Mouse (Mus musculus) hindbrain, embryonic 11.5 days (tissue): ENCODE results near the gene Znrd1. TPM values are rescaled to one million over a fixed set of nuclear protein-coding genes. Genes with fewer than 3 reads are reported as not detected.

Source experiments
- ATAC-seq: fragments of 200-750 bp; cut with Nextera tagmentation; 2 replicates; pipeline ENCODE4 v1.8.0; 2017; ENCODE audit warnings: mild to moderate bottlenecking, moderate TSS enrichment, moderate library complexity; ENCODE audit not compliant: low FRiP score
- DNase-seq: peaks from one replicate; pipeline ENCODE4 v3.0.0-alpha.2; 2015; ENCODE audit warnings: low spot score
- H3K27ac ChIP-seq: fragments of 300-500 bp; sonication (generic); 2 replicates; pipeline ENCODE4 v1.5.1; 2014; ENCODE audit warnings: mild to moderate bottlenecking, low read depth, low read length
- H3K27me3 ChIP-seq: fragments of 300-500 bp; sonication (generic); 2 replicates; pipeline ENCODE4 v1.6.1; 2014; ENCODE audit warnings: mild to moderate bottlenecking, low read length, moderate library complexity, mixed read lengths; ENCODE audit not compliant: control insufficient read depth, insufficient read depth
- H3K36me3 ChIP-seq: fragments of 300-500 bp; sonication (generic); 2 replicates; pipeline ENCODE4 v1.6.1; 2014; ENCODE audit warnings: mild to moderate bottlenecking, low read length, moderate library complexity, mixed read lengths; ENCODE audit not compliant: control insufficient read depth, insufficient read depth
- H3K4me1 ChIP-seq: fragments of 300-500 bp; sonication (generic); replicated peaks from 2 replicates; pipeline ENCODE4 v1.6.1; 2014; ENCODE audit warnings: low read length, mixed read lengths; ENCODE audit not compliant: control insufficient read depth, insufficient read depth
- H3K4me2 ChIP-seq: fragments of 300-500 bp; sonication (generic); replicated peaks from 2 replicates; pipeline ENCODE4 v1.6.1; 2014; ENCODE audit warnings: mild to moderate bottlenecking, low read depth, low read length
- H3K4me3 ChIP-seq: fragments of 300-500 bp; sonication (generic); 2 replicates; pipeline ENCODE4 v1.5.1; 2014; ENCODE audit warnings: low read depth, low read length
- H3K9ac ChIP-seq: fragments of 300-500 bp; sonication (generic); 2 replicates; pipeline ENCODE4 v1.6.1; 2014; ENCODE audit warnings: low read depth, low read length
- H3K9me3 ChIP-seq: fragments of 300-500 bp; sonication (generic); 2 replicates; pipeline ENCODE4 v1.6.1; 2016; ENCODE audit warnings: low read length; ENCODE audit not compliant: control insufficient read depth
- WGBS: fragments of 180-500 bp; shearing (Covaris S2); extraction: QIAGEN DNeasy Blood & Tissue Kit; methylation state at CpG from one replicate; pipeline ENCODE4 v1.1.7; 2014; 5-methylcytosine and 5-hydroxymethylcytosine counted together
- polyA plus RNA-seq: library from polyadenylated mRNA; unstranded; fragments of >200 nt; fragmentation: Nextera tagmentation; extraction: Ambion mirVana; gene quantifications from 2 replicates; pipeline ENCODE4 v1.2.1, GENCODE M21; 2014

Gene Znrd1
- polyA plus RNA-seq, 1 experiment from 2014 or later, result 86.9 TPM

GRCm38 (mm10) chr17:36973271-36973787, 15.0 kb upstream of the Znrd1 start:
- 76% methylated on average over 8 of the region's 8 CpGs for WGBS
- no peaks in the 10 kb centered on the region for H3K27me3 ChIP-seq
- no peaks in the 10 kb centered on the region for H3K36me3 ChIP-seq
- H3K9me3 ChIP-seq, result no peaks in the 10 kb centered on the region
- H3K9ac ChIP-seq, result no peak overlapping the region
- no peak overlapping the region for H3K4me3 ChIP-seq
- no peak overlapping the region for H3K4me2 ChIP-seq
- no peaks in the 10 kb centered on the region for H3K4me1 ChIP-seq
- DNase-seq, result no peak
- H3K27ac ChIP-seq, result no peak overlapping the region
- no peak for ATAC-seq

DNA sequence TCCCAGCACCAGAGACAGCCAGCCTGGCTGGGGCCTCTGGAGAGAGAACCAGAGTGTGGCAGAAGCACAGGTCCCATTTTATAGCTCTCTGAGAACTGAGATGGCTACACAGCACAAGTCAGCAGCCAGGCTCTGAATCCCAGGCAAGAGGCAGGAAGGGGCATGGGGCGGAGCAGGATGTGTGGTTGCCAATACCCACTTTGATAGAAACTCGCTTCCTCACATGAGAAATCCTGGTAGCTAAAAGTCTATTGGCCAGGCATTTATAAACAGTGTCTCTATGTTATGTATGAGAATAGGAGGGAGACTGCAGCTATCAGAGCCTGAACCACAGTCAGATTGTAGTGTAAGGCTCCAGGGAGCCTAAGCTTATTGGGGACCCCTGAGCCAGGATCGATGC, 14.4 kb upstream of the Znrd1 start:
- Histone ChIP-seq H3K27me3 (no peaks in the 10 kb centered on the region), H3K27ac (no peak overlapping the region), H3K9me3 (no peaks in the 10 kb centered on the region), H3K9ac (no peak overlapping the region), H3K4me2 (no peak overlapping the region), H3K36me3 (no peaks in the 10 kb centered on the region), H3K4me3 (no peak overlapping the region), H3K4me1 (no peaks in the 10 kb centered on the region)
- ATAC-seq (no peak), DNase-seq (no peak)
- WGBS, result 91% methylated on average over 3 of the region's 3 CpGs

- Histone ChIP-seq H3K9me3 (no peaks in the 10 kb centered on the region), H3K9ac (no peak overlapping the region), H3K36me3 (no peaks in the 10 kb centered on the region), H3K4me2 (no peak overlapping the region), H3K27me3 (no peaks in the 10 kb centered on the region), H3K4me3 (no peak overlapping the region), H3K27ac (no peak overlapping the region), H3K4me1 (no peaks in the 10 kb centered on the region)
- ATAC-seq, result no peak
- WGBS, result 86% methylated on average over 6 of the region's 6 CpGs
- DNase-seq, result no peak
Observed at GRCm38 (mm10) chr17:36971172-36971850, 13.0 kb upstream of the Znrd1 start.

DNA sequence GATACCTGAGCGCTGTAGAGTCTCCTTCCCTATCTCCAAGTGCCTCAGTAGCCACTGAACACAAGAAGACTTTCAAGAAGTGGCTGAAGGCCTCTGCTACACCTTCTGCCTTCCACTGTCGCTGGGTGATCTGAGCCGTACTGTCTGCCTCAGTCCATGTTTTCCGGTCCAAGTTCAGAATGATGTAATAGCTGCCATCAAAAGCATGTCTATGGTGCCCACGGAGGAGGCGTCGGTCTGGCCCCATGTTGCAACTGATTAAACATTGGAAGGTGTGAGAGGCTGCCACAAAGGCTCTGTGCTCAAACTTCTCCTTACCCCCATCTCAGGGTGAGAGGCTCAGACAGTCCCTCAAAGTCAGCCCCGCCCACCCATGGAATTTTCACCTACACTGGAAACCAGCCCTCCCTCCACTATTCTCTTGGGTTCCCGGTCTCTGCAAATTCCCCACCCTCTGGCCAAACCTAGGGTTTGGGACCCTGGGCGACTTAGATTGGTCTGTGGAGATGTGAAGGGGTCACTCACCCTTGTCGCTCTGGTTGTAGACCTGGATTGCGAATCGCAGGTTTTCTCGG, 12.0 kb upstream of the Znrd1 start:
- ATAC-seq (no peak), DNase-seq (no peak)
- WGBS, result 87% methylated on average over 14 of the region's 14 CpGs
- Histone ChIP-seq H3K4me2 (no peak overlapping the region), H3K9me3 (no peaks in the 10 kb centered on the region), H3K27ac (no peak overlapping the region), H3K36me3 (no peaks in the 10 kb centered on the region), H3K9ac (no peak overlapping the region), H3K27me3 (no peaks in the 10 kb centered on the region), H3K4me1 (no peaks in the 10 kb centered on the region), H3K4me3 (no peak overlapping the region)

DNA sequence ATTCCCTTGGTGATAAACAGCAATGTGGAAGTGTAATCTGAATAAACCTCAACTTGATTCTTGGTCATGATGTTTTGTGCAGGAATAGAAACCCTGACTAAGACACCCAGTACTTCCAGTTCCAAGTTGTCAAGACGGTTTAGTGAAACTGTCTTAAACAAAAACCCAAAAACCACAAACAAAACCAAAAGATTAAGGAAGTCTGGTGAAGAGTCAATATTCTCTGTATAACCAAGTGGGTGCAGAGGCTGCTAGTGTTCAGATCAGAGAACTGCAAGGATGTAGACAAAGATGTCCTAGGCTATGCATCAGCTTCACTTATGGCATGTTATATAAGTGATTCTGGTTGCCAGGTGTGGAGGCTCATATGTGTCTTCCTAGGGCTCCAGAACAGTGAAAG, 8.5 kb upstream of the Znrd1 start:
- H3K36me3 ChIP-seq, result no peaks in the 10 kb centered on the region
- no peak for ATAC-seq
- WGBS, result 75% methylated on average over 1 of the region's 1 CpGs

GRCm38 (mm10) chr17:36961125-36961524, 2.8 kb upstream of the Znrd1 start:
- Histone ChIP-seq H3K27ac (no peak overlapping the region), H3K9ac (no peak overlapping the region), H3K4me2 (no peak overlapping the region), H3K27me3 (no peaks in the 10 kb centered on the region), H3K4me3 (no peak overlapping the region), H3K4me1 (no peaks in the 10 kb centered on the region), H3K9me3 (no peaks in the 10 kb centered on the region), H3K36me3 (no peaks in the 10 kb centered on the region)
- DNase-seq (no peak), ATAC-seq (no peak)
- 84% methylated on average over 1 of the region's 1 CpGs for whole genome bisulfite sequencing

More for the DNA sequence above, 8.5 kb upstream of the Znrd1 start:
- Histone ChIP-seq H3K4me2 (no peak overlapping the region), H3K27ac (no peak overlapping the region), H3K4me1 (no peaks in the 10 kb centered on the region), H3K27me3 (no peaks in the 10 kb centered on the region), H3K9ac (no peak overlapping the region), H3K9me3 (no peaks in the 10 kb centered on the region), H3K4me3 (no peak overlapping the region)
- DNase-seq, result no peak

DNA sequence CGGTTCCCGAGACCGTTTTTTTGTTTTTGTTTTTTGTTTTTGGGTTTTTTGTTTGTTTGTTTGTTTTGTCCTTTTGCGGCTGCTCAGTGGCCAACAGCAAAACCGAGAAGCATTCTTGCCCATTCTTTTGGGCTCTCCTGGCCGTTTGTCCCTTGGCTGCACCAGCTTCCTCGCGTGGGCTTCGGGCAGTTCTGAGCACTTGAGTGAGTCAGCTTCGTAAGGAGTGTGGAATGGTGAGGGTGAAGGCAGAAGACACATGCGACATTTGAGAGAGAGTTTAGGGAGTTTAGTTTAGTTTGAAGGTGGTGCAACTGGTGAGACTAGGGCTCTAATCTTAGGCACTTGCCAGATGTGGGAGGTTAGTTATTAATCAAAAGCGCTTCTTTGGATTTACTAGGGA, 525 bp upstream of the Znrd1 start:
- H3K9me3 ChIP-seq, result no peaks in the 10 kb centered on the region
- peak overlapping the region; percentile 53 for H3K4me3 ChIP-seq
- no peak overlapping the region for H3K27ac ChIP-seq
- H3K9ac ChIP-seq, result peak overlapping the region; percentile 63
- DNase-seq (no peak), ATAC-seq (peak; percentile 10; the same call in 1 of the 2 replicates)
- no peaks in the 10 kb centered on the region for H3K27me3 ChIP-seq
- H3K36me3 ChIP-seq, result no peaks in the 10 kb centered on the region
- no peaks in the 10 kb centered on the region for H3K4me1 ChIP-seq
- 10% methylated on average over 12 of the region's 12 CpGs for WGBS
- H3K4me2 ChIP-seq, result peak overlapping the region; percentile 61

GRCm38 (mm10) chr17:36953062-36953461, 5.3 kb downstream of the Znrd1 start:
- ATAC-seq, result no peak
- 91% methylated on average over 1 of the region's 1 CpGs for WGBS
- no peak overlapping the region for H3K4me2 ChIP-seq
- no peaks in the 10 kb centered on the region for H3K4me1 ChIP-seq
- no peak overlapping the region for H3K4me3 ChIP-seq
- no peak overlapping the region for H3K27ac ChIP-seq
- H3K9ac ChIP-seq, result no peak overlapping the region
- DNase-seq, result no peak
- no peaks in the 10 kb centered on the region for H3K27me3 ChIP-seq
- no peaks in the 10 kb centered on the region for H3K36me3 ChIP-seq
- H3K9me3 ChIP-seq, result no peaks in the 10 kb centered on the region

- Histone ChIP-seq H3K27ac (no peak overlapping the region), H3K9ac (no peak overlapping the region), H3K36me3 (no peaks in the 10 kb centered on the region), H3K4me1 (no peaks in the 10 kb centered on the region), H3K4me3 (no peak overlapping the region), H3K9me3 (no peaks in the 10 kb centered on the region), H3K4me2 (no peak overlapping the region), H3K27me3 (no peaks in the 10 kb centered on the region)
- ATAC-seq, result no peak
- 88% methylated on average over 2 of the region's 2 CpGs for WGBS
- DNase-seq, result no peak
Observed at GRCm38 (mm10) chr17:36952631-36953030, 5.7 kb downstream of the Znrd1 start.
